Comparison of ENCODE assay signal across 27 mouse cellular contexts in the genomic region with DNA sequence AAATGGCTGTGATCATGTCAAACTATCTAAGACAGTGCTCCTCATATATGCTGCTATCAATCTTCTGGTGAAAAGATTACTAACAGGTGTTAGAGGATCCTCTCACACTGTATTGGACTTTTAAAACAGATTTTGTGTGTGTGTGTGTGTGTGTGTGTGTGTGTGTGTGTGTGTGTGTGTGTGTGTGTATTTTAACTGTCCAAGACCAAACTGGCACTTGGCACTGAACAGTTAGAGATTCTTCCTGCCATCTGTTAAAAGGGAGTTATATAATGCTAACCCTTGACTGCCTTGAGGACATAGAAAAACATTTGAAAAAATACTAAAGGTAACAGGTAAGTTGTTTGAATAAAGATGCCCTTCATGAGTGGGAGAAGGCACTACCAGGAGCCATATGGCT. TPM values are rescaled to one million over a fixed set of nuclear protein-coding genes. Genes with fewer than 3 reads are reported as not detected.
"Had no signal": no experiment of that assay in that cellular context is flagged by ENCODE, and none has a peak within 500 bp of the region (broad histone marks: within the 10 kb centered on the region; RNA-seq: fewer than 3 reads in every experiment).

No protein-coding gene starts in this region.

- ATAC-seq: hindbrain, postnatal 0 days; intestine, embryonic 16.5 days; liver, embryonic 12.5 days had no signal

- H3K27me3 ChIP-seq: heart, embryonic 15.5 days; hindbrain, embryonic 13.5 days; hindbrain, embryonic 15.5 days; kidney, embryonic 15.5 days; limb, embryonic 13.5 days; limb, embryonic 15.5 days; liver, embryonic 12.5 days had no signal

- H3K4me1 ChIP-seq: heart, embryonic 15.5 days; hindbrain, embryonic 13.5 days; hindbrain, embryonic 15.5 days; kidney, embryonic 15.5 days; limb, embryonic 13.5 days; limb, embryonic 15.5 days; liver, embryonic 12.5 days had no signal

- H3K4me3 ChIP-seq: heart, adult 2 months; heart, embryonic 13.5 days; heart, embryonic 15.5 days; hindbrain, embryonic 13.5 days; hindbrain, embryonic 15.5 days; kidney, embryonic 15.5 days; limb, embryonic 13.5 days; limb, embryonic 15.5 days; liver, embryonic 12.5 days had no signal

- H3K36me3 ChIP-seq: heart, embryonic 13.5 days; heart, embryonic 15.5 days; hindbrain, embryonic 13.5 days; hindbrain, embryonic 15.5 days; kidney, embryonic 15.5 days; limb, embryonic 13.5 days; limb, embryonic 15.5 days; liver, embryonic 12.5 days had no signal

- DNase-seq: gastrocnemius, postnatal 10 days; gastrocnemius, postnatal 25 days; heart, adult 2 months; heart, postnatal 14 days; heart, postnatal 36 days; kidney, adult 11 months; kidney, adult 2 months; kidney, adult 9 months; kidney, postnatal 14 days; kidney, postnatal 36 days; layer of hippocampus, adult 9-11 months; layer of hippocampus, postnatal 36 days; left cerebral cortex, postnatal 4 days; lung, adult 18-20 months had no signal

- H3K9me3 ChIP-seq: heart, embryonic 13.5 days; heart, embryonic 15.5 days; hindbrain, embryonic 13.5 days; hindbrain, embryonic 15.5 days; kidney, embryonic 15.5 days; limb, embryonic 13.5 days; limb, embryonic 15.5 days; liver, embryonic 12.5 days had no signal

- H3K27ac ChIP-seq: heart, adult 2 months; heart, embryonic 13.5 days; heart, embryonic 15.5 days; hindbrain, embryonic 13.5 days; hindbrain, embryonic 15.5 days; hindbrain, postnatal 0 days; kidney, embryonic 15.5 days; kidney, postnatal 0 days; limb, embryonic 13.5 days; limb, embryonic 15.5 days; liver, embryonic 12.5 days; liver, embryonic 14.5 days had no signal

RNA-seq across cellular contexts. Expression of a gene that starts 15.7 kb away (rescaled TPM):
- total RNA-seq: hematopoietic stem cell, adult 5-6 weeks had no signal
